ENCODE assay signal across 23 mouse cellular contexts in the genomic region with DNA sequence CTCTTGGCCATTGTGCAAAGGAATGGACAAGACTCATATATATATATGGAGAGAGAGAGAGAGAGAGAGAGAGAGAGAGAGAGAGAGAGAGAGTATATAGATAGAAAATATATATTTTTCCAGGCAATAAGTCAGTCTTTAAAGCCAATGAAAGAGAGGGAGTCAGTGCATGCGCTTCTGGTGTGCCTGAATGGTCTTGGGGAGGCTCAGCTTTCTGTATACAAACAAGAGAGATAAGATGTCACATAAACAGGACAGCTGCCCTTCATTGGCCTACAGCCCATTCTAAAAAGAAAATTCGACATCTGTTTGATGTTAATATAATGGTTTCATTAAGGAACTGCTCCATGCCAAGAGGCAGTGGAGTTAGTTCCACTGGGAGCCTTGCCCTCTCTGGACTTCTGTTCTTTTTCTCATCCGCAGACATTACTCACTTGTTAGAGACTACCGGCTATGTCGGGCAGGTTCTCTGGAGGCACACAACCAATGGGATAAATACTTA.
"Had no signal": no experiment of that assay in that cellular context is flagged by ENCODE, and none has a peak within 500 bp of the region (broad histone marks: within the 10 kb centered on the region; RNA-seq: fewer than 3 reads in every experiment).

No protein-coding gene starts in this region.

- H3K27me3 ChIP-seq: limb, embryonic 13.5 days; megakaryocyte, embryonic 14.5 days; midbrain, embryonic 13.5 days; neural tube, embryonic 13.5 days; stomach, embryonic 15.5 days had no signal

- DNase-seq: kidney, adult 18-20 months; kidney, adult 9 months; kidney, postnatal 14 days; kidney, postnatal 4 days; left cerebral cortex, postnatal 4 days; liver; liver, postnatal 0 days; right cerebral cortex, adult 18-20 months; right cerebral cortex, postnatal 14 days; right cerebral cortex, postnatal 4 days; thymus, postnatal 25 days had no signal

- H3K4me1 ChIP-seq: megakaryocyte, embryonic 14.5 days; midbrain, embryonic 10.5 days; midbrain, embryonic 13.5 days; neural tube, embryonic 13.5 days; stomach, embryonic 15.5 days had no signal

- H3K4me3 ChIP-seq: limb, embryonic 13.5 days; megakaryocyte, embryonic 14.5 days; midbrain, embryonic 10.5 days; midbrain, embryonic 13.5 days; myocyte; neural tube, embryonic 13.5 days; stomach, embryonic 15.5 days had no signal

- H3K36me3 ChIP-seq: limb, embryonic 13.5 days; midbrain, embryonic 10.5 days; midbrain, embryonic 13.5 days; neural tube, embryonic 13.5 days; stomach, embryonic 15.5 days had no signal

- H3K27ac ChIP-seq: hindbrain, postnatal 0 days; limb, embryonic 13.5 days; liver, embryonic 14.5 days; midbrain, embryonic 10.5 days; midbrain, embryonic 13.5 days; neural tube, embryonic 13.5 days; stomach, embryonic 15.5 days had no signal

- H3K9me3 ChIP-seq: limb, embryonic 13.5 days; midbrain, embryonic 10.5 days; midbrain, embryonic 13.5 days; neural tube, embryonic 13.5 days; stomach, embryonic 15.5 days had no signal

- H3K4me2 ChIP-seq: limb, embryonic 13.5 days; midbrain, embryonic 13.5 days; neural tube, embryonic 13.5 days; stomach, embryonic 15.5 days had no signal

- H3K9ac ChIP-seq: limb, embryonic 13.5 days; liver, embryonic 14.5 days; liver, postnatal 0 days; midbrain, embryonic 13.5 days; neural tube, embryonic 13.5 days; stomach, embryonic 15.5 days had no signal

- ATAC-seq: hindbrain, postnatal 0 days; inflammation-experienced regulatory T-cells, adult 6 months; intestine, embryonic 16.5 days; liver, postnatal 0 days; midbrain, embryonic 13.5 days; midbrain, embryonic 16.5 days had no signal
